Mouse (Mus musculus) telencephalon, adult 2 months (tissue): Measurements from ENCODE around the gene Atp10a.
"Not testable (repeated sequence)": the region's sequence is repeated elsewhere in the genome, so short reads cannot be mapped to it uniquely, and the experiment has no call there.

ENCODE experiments used
- DNase-seq: peaks from one replicate; pipeline ENCODE4 v3.0.0-alpha.2; 2011; ENCODE audit warnings: low read depth, low spot score

Gene Atp10a

GRCm38 (mm10) chr7:58787585-58787984 lies 131.6 kb downstream of the Atp10a start:
- no peak for DNase-seq

GRCm38 (mm10) chr7:58788424-58789261 lies 132.7 kb downstream of the Atp10a start:
- DNase-seq: no peak

DNA sequence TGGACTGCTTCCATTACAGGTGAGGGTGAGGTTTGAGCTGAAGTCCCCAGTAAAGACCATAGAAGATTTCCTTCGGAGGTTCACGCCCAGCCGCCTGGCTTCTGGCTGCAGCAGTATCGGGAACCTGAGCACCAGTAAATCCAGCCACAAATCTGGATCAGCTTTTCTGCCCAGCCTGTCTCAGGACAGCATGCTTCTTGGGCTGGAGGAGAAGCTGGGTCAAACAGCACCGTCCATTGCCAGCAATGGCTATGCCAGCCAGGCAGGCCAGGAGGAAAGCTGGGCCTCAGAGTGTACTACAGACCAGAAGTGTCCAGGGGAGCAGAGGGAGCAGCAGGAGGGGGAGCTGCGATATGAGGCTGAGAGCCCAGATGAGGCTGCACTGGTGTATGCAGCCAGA lies 141.3 kb downstream of the Atp10a start:
- no peak for DNase-seq

- no peak for DNase-seq
These were observed 144.9 kb downstream of the Atp10a start for GRCm38 (mm10) chr7:58800916-58801315.

DNA sequence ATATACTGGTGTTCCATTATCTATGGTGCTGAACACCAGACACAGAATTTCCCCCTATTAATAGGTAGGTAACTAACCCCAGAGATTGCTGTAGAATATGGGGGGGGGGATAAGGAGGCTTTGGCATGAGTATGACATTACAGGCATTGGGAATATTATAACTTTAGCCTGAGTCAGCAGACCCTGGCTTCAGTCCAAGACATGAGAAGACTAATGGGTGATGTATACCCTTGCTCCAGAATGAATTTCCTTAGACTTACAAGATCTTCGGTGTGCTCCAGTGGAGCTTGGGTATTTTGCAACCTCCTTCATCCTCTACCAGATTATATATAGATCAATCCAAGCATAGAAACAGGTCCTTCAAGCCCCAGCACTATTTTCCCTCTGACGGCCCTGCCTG lies 145.8 kb downstream of the Atp10a start:
- DNase-seq: no peak

DNA sequence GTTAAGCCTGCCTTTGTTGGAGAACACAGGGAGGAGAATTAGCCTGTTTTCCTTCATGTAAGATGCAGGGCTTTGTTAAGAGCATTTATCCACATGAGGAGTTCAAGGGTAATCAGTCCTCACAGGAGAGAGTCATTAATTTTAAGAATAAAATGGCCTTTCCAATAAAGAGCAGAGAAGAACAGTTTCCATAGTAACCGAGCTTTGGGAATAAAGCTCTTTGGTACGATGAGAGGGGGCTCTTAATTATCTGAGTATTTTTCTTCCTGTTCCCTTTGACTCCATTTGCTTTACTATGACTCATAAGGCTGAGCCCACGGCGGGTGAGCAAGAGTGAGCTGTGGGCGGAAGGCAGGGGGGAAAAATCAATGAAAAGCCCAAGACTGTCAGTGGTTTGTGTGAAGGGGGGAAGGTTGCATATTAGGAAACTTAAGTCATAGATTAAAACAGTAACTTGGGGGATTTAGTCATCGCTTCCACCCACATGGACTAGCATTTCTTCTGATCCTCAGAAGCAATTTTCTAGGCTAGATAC lies 166.2 kb downstream of the Atp10a start:
- DNase-seq: peak; percentile 82

GRCm38 (mm10) chr7:58824686-58825085 lies 168.7 kb downstream of the Atp10a start:
- DNase-seq: no peak

DNA sequence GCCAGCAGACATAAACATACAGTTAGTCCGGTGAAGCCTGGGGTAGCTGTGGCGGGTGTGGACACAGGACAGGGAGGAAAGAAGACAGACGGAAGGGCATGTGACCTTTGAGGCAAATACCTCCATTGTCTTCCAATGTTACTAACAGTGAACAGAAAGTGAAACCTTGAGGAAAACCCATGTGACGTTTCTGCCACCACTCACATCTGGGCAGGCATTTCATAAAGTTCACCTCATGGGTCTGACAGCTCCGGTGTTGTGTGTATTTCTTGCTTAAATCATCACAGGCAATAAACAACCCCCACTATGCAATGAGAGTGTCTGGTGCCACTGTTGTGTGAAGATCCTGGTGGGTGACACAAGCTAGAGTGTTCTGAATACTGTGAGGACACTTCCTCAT lies 173.1 kb downstream of the Atp10a start:
- no peak for DNase-seq

DNA sequence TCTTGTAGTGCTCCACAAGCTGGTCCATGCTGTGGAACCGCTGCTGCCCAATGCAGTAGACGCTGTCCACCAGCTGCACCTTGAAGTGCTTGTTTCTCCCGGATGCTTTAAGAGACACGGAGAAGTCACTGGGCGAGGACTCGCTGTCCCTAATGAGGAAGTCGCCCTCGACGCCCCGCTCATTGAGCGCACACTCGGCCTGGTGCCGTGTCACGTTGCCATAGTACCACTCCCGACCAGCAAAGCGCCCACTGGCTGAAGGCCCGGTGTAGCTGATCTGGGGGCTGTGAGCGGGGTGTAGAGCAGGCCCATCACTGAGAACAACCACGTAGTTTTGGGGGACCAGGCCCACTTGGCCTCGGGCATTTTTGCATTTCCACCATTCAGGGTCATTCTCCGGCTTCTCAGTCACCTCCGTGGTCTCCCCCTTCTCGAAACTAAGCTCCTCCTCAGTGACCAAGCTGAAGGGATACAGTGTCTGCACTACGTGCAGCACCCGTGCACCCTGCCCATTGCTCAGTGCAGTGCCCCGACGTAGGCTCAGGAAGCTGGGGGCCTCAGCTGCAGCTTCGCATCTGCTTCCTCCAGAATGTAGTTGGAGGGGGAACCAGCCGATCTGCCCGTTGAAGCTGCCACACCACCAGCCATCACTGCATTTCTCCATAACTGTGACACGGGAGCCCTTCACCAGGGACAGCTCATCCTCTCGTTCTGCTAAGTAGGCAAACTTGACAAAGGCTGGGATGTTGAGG lies 181.1 kb downstream of the Atp10a start:
- not testable (repeated sequence) for DNase-seq

DNA sequence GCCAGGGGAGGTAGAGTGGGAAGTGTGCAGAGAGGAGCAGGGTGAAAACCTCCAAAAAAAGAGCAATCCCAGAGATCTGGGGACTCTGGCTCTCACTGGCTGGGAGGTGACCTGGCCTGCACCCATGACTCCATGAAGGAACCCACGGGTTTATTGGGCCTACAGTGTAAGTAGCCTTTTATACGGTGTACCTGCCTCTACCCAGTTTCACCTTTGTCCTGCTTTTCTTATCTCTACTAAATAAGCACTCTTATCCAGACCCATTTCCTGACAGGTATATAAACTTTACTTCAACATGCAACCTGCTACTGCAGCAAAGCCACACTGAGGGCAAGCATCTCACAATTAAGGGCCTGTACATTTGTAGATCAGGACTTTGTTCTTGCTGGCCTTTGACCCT lies 184.4 kb downstream of the Atp10a start:
- DNase-seq: no peak

GRCm38 (mm10) chr7:58841066-58841465 lies 185.1 kb downstream of the Atp10a start:
- DNase-seq: no peak

GRCm38 (mm10) chr7:58842818-58843217 lies 186.9 kb downstream of the Atp10a start:
- peak; percentile 46 for DNase-seq

GRCm38 (mm10) chr7:58843767-58844445 lies 187.9 kb downstream of the Atp10a start:
- DNase-seq: peak; percentile 97

- no peak for DNase-seq
These were observed 188.5 kb downstream of the Atp10a start for GRCm38 (mm10) chr7:58844449-58844848.

DNA sequence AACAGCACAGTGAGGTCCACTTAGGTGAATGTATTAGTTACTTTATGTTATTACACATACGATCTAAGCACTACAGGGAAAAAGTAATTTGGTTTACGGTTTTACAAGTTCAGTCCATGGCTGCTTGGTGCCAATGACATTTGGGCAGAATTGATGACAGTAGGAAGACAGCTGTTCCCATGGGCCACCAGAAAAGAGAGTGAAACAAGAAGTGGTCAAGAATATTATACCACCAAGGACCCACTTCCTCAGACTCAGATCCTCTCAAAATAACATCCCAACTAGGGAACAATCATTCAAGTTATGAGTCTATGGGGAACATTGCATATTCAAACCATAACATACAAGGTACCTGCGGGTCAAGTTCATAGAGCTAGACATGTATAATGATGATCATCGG lies 203.0 kb downstream of the Atp10a start:
- no peak for DNase-seq

DNA sequence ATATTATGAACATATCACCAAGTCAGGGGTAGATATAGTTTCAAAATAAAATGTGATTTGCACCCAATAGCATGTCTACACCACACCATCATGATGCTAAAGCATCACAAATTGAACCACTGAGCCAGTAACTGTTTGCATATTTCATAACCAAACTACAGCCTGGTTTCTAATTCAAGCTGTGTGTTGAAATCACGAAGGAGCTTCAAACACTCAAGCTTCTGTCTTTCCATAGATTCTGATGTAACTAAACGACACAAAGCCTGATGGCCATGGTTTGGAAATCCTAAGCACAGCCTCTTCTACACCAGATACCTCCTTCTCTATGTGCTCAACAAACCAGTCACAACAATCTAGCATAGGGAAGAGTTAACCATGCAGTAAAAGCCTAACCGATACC lies 207.2 kb downstream of the Atp10a start:
- DNase-seq: no peak

DNA sequence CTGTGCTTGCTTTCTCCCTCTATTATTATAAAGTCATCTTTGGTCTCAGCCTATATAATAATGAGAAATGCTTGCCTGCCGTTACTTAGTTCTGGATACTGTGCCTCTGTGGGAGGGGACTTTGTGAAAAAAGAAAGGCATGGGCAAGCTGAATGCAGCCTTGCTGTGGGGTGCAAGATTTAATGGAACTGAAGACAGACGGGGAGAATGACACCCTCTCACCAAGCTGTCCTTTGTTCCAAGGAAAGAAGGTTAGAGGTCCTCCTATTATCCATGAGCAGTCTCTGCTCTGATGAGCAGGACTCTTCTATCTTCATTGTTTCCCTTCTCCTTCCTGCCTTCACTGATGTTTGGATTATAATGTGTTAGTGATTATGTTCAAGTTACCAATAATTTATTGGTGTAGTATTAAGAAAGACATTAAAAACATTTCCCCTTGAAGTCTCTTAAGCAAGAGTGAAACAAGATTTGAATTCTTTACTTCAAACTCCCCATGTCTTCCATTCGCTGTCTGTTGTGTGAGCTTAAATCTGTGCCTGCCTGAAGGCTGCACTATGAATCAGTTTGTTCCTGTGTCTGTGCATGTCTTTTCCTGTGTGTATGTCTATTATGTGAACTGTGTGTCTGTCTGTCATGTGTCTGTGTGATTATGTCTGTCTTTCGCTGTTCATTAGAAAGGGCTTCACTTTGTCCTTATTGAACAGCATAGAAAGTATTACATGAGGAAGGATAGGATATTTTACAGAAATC lies 211.1 kb downstream of the Atp10a start:
- no peak for DNase-seq

DNA sequence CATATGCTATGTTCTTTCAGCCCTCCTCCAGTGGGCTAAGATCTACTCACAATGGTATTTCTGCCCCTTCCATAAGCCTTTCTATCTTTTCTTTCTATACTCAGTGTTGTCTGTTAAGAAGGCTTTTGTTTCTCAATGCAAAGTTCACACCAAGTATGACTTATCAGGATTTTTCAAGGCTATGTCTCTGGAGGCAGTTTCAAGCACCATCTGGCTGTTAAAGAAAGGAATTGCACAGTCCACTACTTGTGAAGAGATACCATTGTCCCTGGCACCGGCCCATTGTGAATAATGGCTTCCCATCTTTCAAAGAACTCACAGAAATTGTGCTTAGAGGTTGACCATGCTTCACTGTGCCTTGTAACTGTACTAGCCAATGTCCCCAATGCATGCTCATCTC lies 214.7 kb downstream of the Atp10a start:
- no peak for DNase-seq

DNA sequence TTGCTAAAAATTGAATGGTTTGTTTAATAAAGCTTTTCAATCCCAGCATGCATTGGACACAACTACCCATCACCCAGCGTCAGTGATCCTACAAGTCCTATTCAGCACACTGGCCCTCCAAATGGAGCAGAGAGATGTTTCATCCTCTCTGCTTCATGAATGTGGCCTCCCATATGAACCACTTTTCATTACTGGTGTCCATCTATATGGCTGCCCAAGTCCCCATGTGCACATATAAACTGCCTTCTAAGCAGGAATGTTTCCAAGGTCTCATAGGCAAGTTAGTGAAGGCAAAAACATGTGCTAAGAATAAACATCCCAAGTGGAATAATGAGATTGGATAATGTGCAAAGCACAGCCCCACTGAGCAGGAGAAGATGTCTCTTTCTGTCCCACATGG lies 217.7 kb downstream of the Atp10a start:
- no peak for DNase-seq
